Mouse (Mus musculus): ENCODE measurements around the gene 5031439G07Rik. TPM values are rescaled to one million over a fixed set of nuclear protein-coding genes. Genes with fewer than 3 reads are reported as not detected.
A peak's percentile ranks its signal among the peaks of the same experiment; 100 is the strongest.

Gene 5031439G07Rik
- polyA plus RNA-seq, 1 experiment = 20.8 TPM

GRCm38 (mm10) chr15:84932351-84932750, 56.0 kb downstream of the 5031439G07Rik start:
- H3K4me1 ChIP-seq (ENCODE audit: control insufficient read depth, insufficient read depth, low read length) = peaks cover 1% of the 10 kb centered on the region
- H3K9ac ChIP-seq (ENCODE audit: low read depth, poor library complexity, severe bottlenecking) = no peak overlapping the region
- H3K27ac ChIP-seq (ENCODE audit: insufficient read depth, low read length) = no peak overlapping the region
- H3K4me3 ChIP-seq (ENCODE audit: low read depth, low read length) = no peak overlapping the region
- no peak for TF ChIP-seq CTCF (IDR thresholded peaks at IDR 0.05; ENCODE audit: low read depth, low read length)
- TF ChIP-seq POLR2A (IDR thresholded peaks at IDR 0.05; ENCODE audit: insufficient read depth, low read length) = no peak
- TF ChIP-seq EP300 (IDR thresholded peaks at IDR 0.05; ENCODE audit: insufficient read depth, low read depth, low read length) = no peak
- H3K9me3 ChIP-seq (replicated peaks; ENCODE audit: control insufficient read depth, insufficient read depth, low read length, poor library complexity, severe bottlenecking) = no peaks in the 10 kb centered on the region
- H3K27me3 ChIP-seq (ENCODE audit: control insufficient read depth, insufficient read depth, low read length, poor library complexity, severe bottlenecking) = no peaks in the 10 kb centered on the region
- H3K36me3 ChIP-seq (ENCODE audit: control insufficient read depth, insufficient read depth, low read length, poor library complexity, severe bottlenecking) = peaks cover 70% of the 10 kb centered on the region

DNA sequence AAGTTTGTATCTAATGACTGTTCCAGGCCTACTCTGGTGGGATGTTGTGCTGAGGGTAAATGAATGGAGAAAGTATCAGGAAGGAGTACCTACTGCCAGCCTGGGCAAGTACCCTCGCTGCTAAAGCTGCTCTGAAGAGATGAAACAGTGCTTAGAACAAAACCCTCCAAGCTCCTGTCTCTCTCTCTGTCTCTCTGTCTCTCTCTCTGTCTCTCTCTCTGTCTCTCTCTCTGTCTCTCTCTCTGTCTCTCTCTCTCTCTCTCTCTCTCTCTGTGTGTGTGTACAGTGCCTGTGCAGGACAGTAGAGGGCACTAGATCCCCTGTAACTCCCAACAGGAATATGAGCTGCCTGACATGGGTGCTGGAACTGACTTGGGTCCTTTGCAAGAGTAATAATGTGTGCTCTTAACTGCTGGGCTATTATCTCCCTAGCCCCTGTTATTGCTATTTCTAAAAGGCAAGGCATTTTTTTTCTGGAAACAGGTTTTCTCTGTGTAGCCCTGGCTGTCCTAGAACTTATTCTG, 62.8 kb downstream of the 5031439G07Rik start:
- no peak overlapping the region for H3K4me3 ChIP-seq (ENCODE audit: low read depth, low read length)
- peak; percentile 35 for TF ChIP-seq CTCF (IDR thresholded peaks at IDR 0.05; ENCODE audit: low read depth, low read length)
- TF ChIP-seq EP300 (IDR thresholded peaks at IDR 0.05; ENCODE audit: insufficient read depth, low read depth, low read length) = no peak
- no peak overlapping the region for H3K9ac ChIP-seq (ENCODE audit: low read depth, poor library complexity, severe bottlenecking)
- H3K9me3 ChIP-seq (replicated peaks; ENCODE audit: control insufficient read depth, insufficient read depth, low read length, poor library complexity, severe bottlenecking) = no peaks in the 10 kb centered on the region
- H3K4me1 ChIP-seq (ENCODE audit: control insufficient read depth, insufficient read depth, low read length) = no peaks in the 10 kb centered on the region
- no peaks in the 10 kb centered on the region for H3K27me3 ChIP-seq (ENCODE audit: control insufficient read depth, insufficient read depth, low read length, poor library complexity, severe bottlenecking)
- H3K27ac ChIP-seq (ENCODE audit: insufficient read depth, low read length) = no peak overlapping the region
- peaks cover 28% of the 10 kb centered on the region for H3K36me3 ChIP-seq (ENCODE audit: control insufficient read depth, insufficient read depth, low read length, poor library complexity, severe bottlenecking)

- Histone ChIP-seq H3K36me3 (ENCODE audit: control insufficient read depth, insufficient read depth, low read length, poor library complexity, severe bottlenecking) (peaks cover 25% of the 10 kb centered on the region), H3K27ac (ENCODE audit: insufficient read depth, low read length) (no peak overlapping the region), H3K9ac (ENCODE audit: low read depth, poor library complexity, severe bottlenecking) (peak overlapping the region; percentile 97), H3K27me3 (ENCODE audit: control insufficient read depth, insufficient read depth, low read length, poor library complexity, severe bottlenecking) (no peaks in the 10 kb centered on the region), H3K4me1 (ENCODE audit: control insufficient read depth, insufficient read depth, low read length) (no peaks in the 10 kb centered on the region), H3K4me3 (ENCODE audit: low read depth, low read length) (peak overlapping the region; percentile 38), H3K9me3 (replicated peaks; ENCODE audit: control insufficient read depth, insufficient read depth, low read length, poor library complexity, severe bottlenecking) (no peaks in the 10 kb centered on the region)
- TF ChIP-seq EP300 (IDR thresholded peaks at IDR 0.05; ENCODE audit: insufficient read depth, low read depth, low read length) = no peak
- no peak for TF ChIP-seq POLR2A (IDR thresholded peaks at IDR 0.05; ENCODE audit: insufficient read depth, low read length)
- TF ChIP-seq CTCF (IDR thresholded peaks at IDR 0.05; ENCODE audit: low read depth, low read length) = no peak
Measured at GRCm38 (mm10) chr15:84924781-84925315, 63.5 kb downstream of the 5031439G07Rik start.

- no peaks in the 10 kb centered on the region for H3K4me1 ChIP-seq (ENCODE audit: control insufficient read depth, insufficient read depth, low read length)
- H3K36me3 ChIP-seq (ENCODE audit: control insufficient read depth, insufficient read depth, low read length, poor library complexity, severe bottlenecking) = peaks cover 16% of the 10 kb centered on the region
- peak overlapping the region; percentile 97 for H3K9ac ChIP-seq (ENCODE audit: low read depth, poor library complexity, severe bottlenecking)
- no peaks in the 10 kb centered on the region for H3K9me3 ChIP-seq (replicated peaks; ENCODE audit: control insufficient read depth, insufficient read depth, low read length, poor library complexity, severe bottlenecking)
- no peaks in the 10 kb centered on the region for H3K27me3 ChIP-seq (ENCODE audit: control insufficient read depth, insufficient read depth, low read length, poor library complexity, severe bottlenecking)
- peak overlapping the region; percentile 38; the same call in 1 of the 2 replicates for H3K27ac ChIP-seq (ENCODE audit: insufficient read depth, low read length)
- peak overlapping the region; percentile 100 for H3K4me3 ChIP-seq (ENCODE audit: low read depth, low read length)
- TF ChIP-seq POLR2A (IDR thresholded peaks at IDR 0.05; ENCODE audit: insufficient read depth, low read length) (no peak), CTCF (IDR thresholded peaks at IDR 0.05; ENCODE audit: low read depth, low read length) (no peak), EP300 (IDR thresholded peaks at IDR 0.05; ENCODE audit: insufficient read depth, low read depth, low read length) (no peak)
Measured at GRCm38 (mm10) chr15:84923508-84924181, 64.7 kb downstream of the 5031439G07Rik start.

DNA sequence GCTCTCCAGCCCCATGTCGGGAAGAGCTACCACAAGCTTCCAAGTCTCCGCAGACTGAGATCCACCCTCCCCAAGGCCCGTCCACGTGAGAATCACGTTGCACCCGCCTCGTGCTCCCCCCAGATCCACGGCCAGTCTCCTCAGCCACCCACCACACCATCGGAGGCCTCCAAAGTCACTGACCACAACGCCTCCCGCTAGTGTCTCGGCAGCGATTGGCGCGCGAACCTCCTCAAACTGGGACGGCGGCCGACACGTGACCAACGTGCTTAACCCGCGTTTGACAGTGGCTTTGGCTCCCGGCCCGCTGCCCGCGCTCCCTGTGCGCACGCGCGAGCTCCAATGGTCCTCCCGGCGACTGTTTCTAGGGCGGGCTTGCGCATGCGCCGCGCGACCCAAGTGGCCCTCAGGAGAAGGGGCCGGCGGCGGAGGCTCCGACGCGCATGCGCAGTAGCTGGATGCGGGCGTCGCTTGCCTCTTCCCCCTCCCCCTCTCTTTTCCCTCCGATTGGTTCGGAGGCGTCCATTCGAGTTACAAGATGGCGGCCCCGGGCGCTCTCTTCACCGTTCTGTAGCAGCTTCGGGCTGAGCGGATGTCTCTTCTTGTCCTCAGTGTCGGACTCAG, 65.4 kb downstream of the 5031439G07Rik start, which contains the start of gene Nup50:
Gene Nup50, plus strand, starts transcription at position 528 of the 624 bp plus-strand sequence.
- H3K27ac ChIP-seq (ENCODE audit: insufficient read depth, low read length) = peak within 1 kb of the TSS; percentile 38
- no peaks in the 10 kb centered on the region for H3K27me3 ChIP-seq (ENCODE audit: control insufficient read depth, insufficient read depth, low read length, poor library complexity, severe bottlenecking)
- peak within 1 kb of the TSS; percentile 100 for H3K4me3 ChIP-seq (ENCODE audit: low read depth, low read length)
- peaks cover 11% of the 10 kb centered on the region for H3K36me3 ChIP-seq (ENCODE audit: control insufficient read depth, insufficient read depth, low read length, poor library complexity, severe bottlenecking)
- H3K9ac ChIP-seq (ENCODE audit: low read depth, poor library complexity, severe bottlenecking) = peak within 1 kb of the TSS; percentile 97
- no peaks in the 10 kb centered on the region for H3K4me1 ChIP-seq (ENCODE audit: control insufficient read depth, insufficient read depth, low read length)
- TF ChIP-seq POLR2A (IDR thresholded peaks at IDR 0.05; ENCODE audit: insufficient read depth, low read length) (peak; percentile 68), CTCF (IDR thresholded peaks at IDR 0.05; ENCODE audit: low read depth, low read length) (no peak), EP300 (IDR thresholded peaks at IDR 0.05; ENCODE audit: insufficient read depth, low read depth, low read length) (0 out of 2 replicates have a peak, but pooled peaks have one; percentile 49)
- H3K9me3 ChIP-seq (replicated peaks; ENCODE audit: control insufficient read depth, insufficient read depth, low read length, poor library complexity, severe bottlenecking) = no peaks in the 10 kb centered on the region

Measured in ES-Bruce4 (cell line).